Mouse (Mus musculus): ENCODE results near the gene Aimp2. TPM values are rescaled to one million over a fixed set of nuclear protein-coding genes. Genes with fewer than 3 reads are reported as not detected.

Gene Aimp2
- 8.0 and 8.6 TPM in 2 replicates for total RNA-seq (2023)

GRCm38 (mm10) chr5:143909417-143910400 lies at the start of gene Aimp2, which contains the start of gene Pms2:
Gene Aimp2 (minus strand): TSS chr5:143909847.
Gene Pms2 (plus strand): TSS chr5:143909964.

GRCm38 (mm10) chr5:143932831-143933230 lies 23.2 kb upstream of the Aimp2 start, which contains the start of gene Rsph10b:
Gene Rsph10b (plus strand): TSS chr5:143933035.

GRCm38 (mm10) chr5:143927875-143928274 lies 18.2 kb upstream of the Aimp2 start, which contains the start of gene Gm42421:
Gene Gm42421 (plus strand): TSS chr5:143928175.

GRCm38 (mm10) chr5:143897635-143898330 lies 11.9 kb downstream of the Aimp2 start, which contains the start of gene Ankrd61:
Gene Ankrd61 (minus strand): TSS chr5:143897685.

Other genes starting within 250 kb of the Aimp2 start
- gene Usp42, start 177.6 kb downstream of the Aimp2 start, total RNA-seq (2023): 12.9 and 18.5 TPM in 2 replicates
- 49.5 and 61.7 TPM in 2 replicates for gene Eif2ak1, start 92.1 kb downstream of the Aimp2 start, total RNA-seq (2023)
- not detected in 2 replicates for gene Ankrd61, start 12.2 kb downstream of the Aimp2 start, total RNA-seq (2023)
- 6.7 and 14.5 TPM in 2 replicates for gene Pms2, start 117 bp upstream of the Aimp2 start, total RNA-seq (2023)
- not detected in 2 replicates for gene Gm42421, start 18.3 kb upstream of the Aimp2 start, total RNA-seq (2023)
- gene Rsph10b, start 23.2 kb upstream of the Aimp2 start, total RNA-seq (2023): not detected in 2 replicates
- gene Ccz1, start 105.0 kb upstream of the Aimp2 start, total RNA-seq (2023): 50.8 and 62.2 TPM in 2 replicates
- not detected in 2 replicates for gene Ocm, start 116.8 kb upstream of the Aimp2 start, total RNA-seq (2023)
- gene Lmtk2, start 190.6 kb upstream of the Aimp2 start, total RNA-seq (2023): 79.8 and 80.3 TPM in 2 replicates

Data from neutrophil, adult 65 days (primary cell).